Mouse (Mus musculus) CH12.LX (cell line): ENCODE results near the gene Ccr1l1.

Experiments
- CTCF ChIP-seq, 2 experiments: IDR thresholded peaks in 1 of 2; conservative IDR thresholded peaks in 1 of 2; 2 replicates each; pipeline ENCODE4 v1.5.1; 2011 to 2012; ENCODE audit warnings: low read depth in 2 of 2, low read length in 2 of 2, improper control_type of control experiment in 1 of 2, inconsistent platforms in 1 of 2, mild to moderate bottlenecking in 1 of 2, moderate library complexity in 1 of 2
- E2F4 ChIP-seq: IDR thresholded peaks from 2 replicates; pipeline ENCODE4 v1.6.1; 2011; ENCODE audit warnings: low read depth, low read length, improper control_type of control experiment; ENCODE audit not compliant: insufficient replicate concordance
- GABPA ChIP-seq: IDR thresholded peaks from 2 replicates; pipeline ENCODE4 v1.6.1; 2012; ENCODE audit warnings: low read depth, low read length, improper control_type of control experiment, inconsistent platforms; ENCODE audit not compliant: insufficient replicate concordance
- IRF4 ChIP-seq: IDR thresholded peaks from 2 replicates; pipeline ENCODE4 v1.6.1; 2014; ENCODE audit warnings: low read depth, mild to moderate bottlenecking, inconsistent platforms, low read length, improper control_type of control experiment
- MAX ChIP-seq: IDR thresholded peaks from 2 replicates; pipeline ENCODE4 v1.6.1; 2011; ENCODE audit warnings: low read length, improper control_type of control experiment
- POLR2A ChIP-seq: IDR thresholded peaks from 2 replicates; pipeline ENCODE4 v1.6.1; 2011; ENCODE audit warnings: low read depth, mild to moderate bottlenecking, improper control_type of control experiment, low read length
- RCOR1 ChIP-seq: conservative IDR thresholded peaks from 2 replicates; pipeline ENCODE4 v1.6.1; 2012; ENCODE audit warnings: low read depth, mild to moderate bottlenecking, inconsistent platforms, low read length, improper control_type of control experiment
- SIN3A ChIP-seq: IDR thresholded peaks from 2 replicates; pipeline ENCODE4 v1.6.1; 2012; ENCODE audit warnings: low read length, improper control_type of control experiment, inconsistent platforms

GRCm38 (mm10) chr9:123989671-123990070 lies 11.5 kb upstream of the Ccr1l1 start:
- TF ChIP-seq CTCF (conservative IDR thresholded peaks at IDR 0.05 in 1 of 2, IDR thresholded peaks at IDR 0.05 in 1 of 2; ENCODE audit: low read depth in 2 of 2, low read length in 2 of 2) = no peak
- no peak for TF ChIP-seq SIN3A
- no peak for TF ChIP-seq E2F4
- TF ChIP-seq POLR2A = no peak
- no peak for TF ChIP-seq RCOR1
- no peak for TF ChIP-seq IRF4
- no peak for TF ChIP-seq GABPA
- TF ChIP-seq MAX = no peak
